Mouse (Mus musculus) urinary bladder, postnatal 25 days (tissue): ENCODE results near the gene Smarcc2.
A peak's percentile ranks its signal among the peaks of the same experiment; 100 is the strongest.

Experiments
- DNase-seq: peaks from one replicate; pipeline ENCODE4 v3.0.0; 2022; ENCODE audit warnings: low spot score

The Smarcc2 gene

DNA sequence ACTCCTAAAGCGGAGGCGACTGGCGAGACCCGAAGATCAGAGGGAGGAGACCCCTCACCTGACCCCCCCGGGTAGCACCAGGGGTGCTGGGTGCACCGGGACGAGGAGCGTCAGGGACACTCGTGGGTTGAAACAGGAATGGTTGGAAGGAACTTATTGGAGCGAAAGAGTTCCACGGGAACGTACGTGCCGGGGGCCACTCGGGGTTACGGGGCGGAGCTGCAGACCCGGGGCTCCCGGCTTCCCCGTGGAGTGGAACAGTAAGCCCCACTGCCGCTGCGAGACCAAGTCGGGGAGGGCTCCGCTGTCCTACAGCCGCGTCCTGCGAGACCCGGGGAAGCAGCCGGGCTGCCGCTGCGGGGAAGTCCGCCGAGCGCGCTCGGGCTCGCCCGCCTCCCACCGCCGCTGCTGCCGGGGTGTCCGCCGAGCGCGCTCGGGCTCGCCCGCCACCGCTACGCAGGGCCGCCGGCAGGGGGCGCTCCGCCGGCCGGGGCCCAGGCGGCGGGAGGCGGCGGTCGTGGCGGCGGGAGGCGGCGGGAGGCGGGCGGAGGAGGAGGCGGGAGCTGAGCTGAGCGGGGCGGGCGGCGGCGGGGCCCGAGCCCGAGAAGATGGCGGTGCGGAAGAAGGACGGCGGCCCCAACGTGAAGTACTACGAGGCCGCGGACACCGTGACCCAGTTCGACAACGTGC, at the start of gene Smarcc2:
TSS of gene Smarcc2 (plus strand) at position 530 of the 690 bp plus-strand sequence.
- peak; percentile 85 for DNase-seq

DNA sequence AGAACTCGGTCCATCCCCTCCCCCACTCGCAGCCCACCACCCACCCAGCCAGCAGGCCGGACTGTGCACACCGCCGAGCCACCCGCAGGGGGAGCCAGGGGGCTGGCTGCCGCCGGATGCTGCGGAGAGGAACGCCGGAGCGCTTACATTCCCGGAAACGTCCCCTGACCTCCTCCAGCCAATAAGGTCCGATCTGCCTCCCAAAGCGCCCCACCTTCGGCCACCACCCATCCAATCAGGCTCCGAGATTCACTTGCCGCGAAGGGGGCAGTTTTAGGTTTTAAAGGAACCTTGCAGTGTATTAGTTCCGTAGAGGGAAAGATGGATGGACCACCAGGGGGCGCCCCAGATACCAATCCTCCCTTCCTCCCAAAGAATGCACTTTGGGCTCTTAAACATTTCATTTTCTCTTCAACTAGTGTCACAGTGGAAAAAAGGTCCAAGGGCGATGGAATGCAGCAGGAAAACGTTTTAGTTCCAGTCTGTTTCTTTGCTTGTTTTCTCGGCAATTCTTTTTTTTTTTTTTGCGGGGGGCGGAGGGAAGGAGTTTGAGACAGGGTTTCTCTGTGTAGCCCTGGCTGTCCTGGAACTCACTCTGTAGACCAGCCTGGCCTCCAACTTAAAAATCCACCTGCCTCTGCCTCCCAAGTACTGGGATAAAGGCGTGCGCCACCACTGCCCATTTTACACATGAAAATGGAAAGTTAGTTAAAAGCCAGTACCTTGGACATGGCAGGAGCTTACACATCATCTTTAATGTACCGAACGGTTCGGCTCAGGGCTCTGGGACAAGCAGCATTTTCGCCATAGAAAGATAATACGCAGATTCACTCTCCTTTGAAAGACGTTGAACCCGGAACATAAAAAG, 49.1 kb upstream of the Smarcc2 start:
- peak; percentile 92 for DNase-seq

DNA sequence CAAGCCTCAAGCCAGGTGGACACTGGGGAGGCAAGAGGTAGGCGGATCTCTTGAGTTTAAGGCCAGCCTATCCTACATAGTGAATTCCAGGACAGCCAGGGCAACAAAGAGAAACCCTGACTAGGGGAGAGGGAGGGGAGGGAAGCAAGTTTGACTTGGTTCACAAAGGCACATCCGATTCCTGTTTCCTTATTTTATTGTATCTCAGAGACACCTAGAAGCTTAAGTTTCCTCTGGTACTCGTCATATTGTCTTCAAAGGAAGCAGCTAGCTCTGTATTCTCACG, 48.5 kb upstream of the Smarcc2 start:
- DNase-seq: no peak

DNA sequence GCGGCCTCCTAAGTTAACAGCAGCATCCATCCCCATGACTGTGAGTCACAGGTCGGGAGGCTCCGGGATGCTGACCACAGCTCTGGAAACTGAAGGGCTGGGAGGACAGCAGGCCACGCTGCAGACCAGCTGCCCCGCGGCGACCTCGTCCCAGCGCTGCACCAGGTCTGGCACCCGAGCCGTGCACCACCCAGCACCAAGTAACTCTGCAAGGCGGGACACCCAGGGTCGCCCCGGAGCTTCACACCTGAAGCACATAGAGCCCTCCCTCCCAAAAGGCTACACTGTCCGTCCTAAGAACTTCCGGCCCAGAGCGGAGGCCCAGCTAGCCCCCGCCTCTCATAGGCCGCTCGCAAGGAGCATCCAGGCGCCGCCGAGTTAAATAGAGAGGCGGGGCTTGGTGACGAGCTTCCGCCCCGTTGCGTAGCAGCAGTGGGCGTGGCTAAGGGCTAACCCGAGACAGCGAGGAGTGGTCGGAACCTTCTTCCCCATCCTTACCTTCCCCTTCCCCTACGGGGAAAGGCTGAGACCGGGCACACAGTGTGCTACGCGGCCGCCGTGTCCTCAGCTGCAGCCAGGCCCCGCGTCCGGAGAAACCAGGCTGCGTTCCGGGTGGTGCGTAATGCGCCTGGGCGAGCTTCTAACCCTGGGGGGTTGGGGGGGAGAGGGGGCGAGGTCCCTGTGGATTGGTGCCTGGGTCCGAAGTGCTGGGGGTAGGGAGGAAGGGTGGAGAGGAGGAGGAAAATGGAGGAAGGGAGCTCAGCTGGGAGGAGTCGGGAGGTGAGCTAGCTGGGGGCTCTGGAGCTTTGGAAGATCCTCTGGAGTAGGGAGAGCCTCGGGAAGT, 47.6 kb upstream of the Smarcc2 start, which contains the start of the genes Nabp2 and Rnf41:
TSS of gene Nabp2 (minus strand) at position 282 of the 844 bp plus-strand sequence.
TSS of gene Rnf41 (plus strand) at position 447 of the 844 bp plus-strand sequence.
- DNase-seq: peak; percentile 97

DNA sequence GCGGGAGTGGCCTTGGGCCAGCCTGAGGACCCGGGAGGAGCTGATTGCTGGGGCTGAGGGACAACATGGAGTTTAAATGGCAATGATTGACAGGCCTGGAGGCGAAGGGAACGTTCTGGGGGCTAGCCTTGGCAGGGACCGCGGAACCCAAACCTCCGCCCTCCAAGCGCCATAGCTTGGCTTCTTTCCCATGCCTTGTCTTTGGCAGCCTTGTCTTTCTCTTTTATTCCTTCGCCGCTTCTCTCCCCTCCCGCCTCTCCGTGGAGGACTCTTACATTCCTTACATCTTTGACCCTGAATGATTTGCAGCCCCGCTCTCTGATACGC, 47.0 kb upstream of the Smarcc2 start:
- DNase-seq: peak; percentile 29

DNA sequence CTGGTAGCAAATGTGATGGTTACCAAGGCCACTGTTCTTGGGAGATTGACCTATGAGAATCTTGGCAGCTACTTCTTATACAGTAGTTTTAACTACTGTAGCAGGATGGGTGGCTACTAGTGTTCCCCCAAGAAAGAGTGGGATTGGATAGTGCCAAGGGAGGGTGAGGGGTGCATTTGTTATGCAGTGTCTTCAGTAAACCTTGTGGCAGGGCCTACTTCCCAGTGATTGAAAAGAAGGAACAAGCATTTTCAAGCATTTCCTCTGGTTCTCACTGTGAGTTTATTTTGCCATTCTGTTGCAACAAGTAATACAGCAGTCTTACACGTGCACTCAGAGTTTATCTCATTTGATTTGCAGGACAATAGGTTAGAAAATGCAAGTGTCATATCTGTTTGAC, 46.5 kb upstream of the Smarcc2 start:
- DNase-seq: no peak

DNA sequence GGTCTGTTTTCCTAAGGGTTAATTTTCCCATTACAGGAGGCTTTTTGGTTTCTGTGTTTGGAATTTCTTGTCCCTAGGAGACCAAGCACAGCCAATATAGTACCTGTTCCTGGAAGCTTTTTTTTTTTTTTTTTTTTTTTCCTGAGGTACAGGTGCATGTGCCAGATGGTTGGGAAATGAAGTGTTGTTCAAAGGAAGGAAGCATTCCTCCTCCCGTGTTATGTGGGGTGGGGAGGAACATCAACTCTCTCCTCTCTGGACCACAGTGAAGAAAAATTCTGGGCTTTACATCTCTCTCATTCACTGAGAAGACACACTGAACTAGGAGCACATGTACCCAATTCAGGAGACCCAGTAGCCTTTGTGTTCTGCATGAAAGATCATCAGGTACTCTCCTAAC, 46.0 kb upstream of the Smarcc2 start:
- no peak for DNase-seq

DNA sequence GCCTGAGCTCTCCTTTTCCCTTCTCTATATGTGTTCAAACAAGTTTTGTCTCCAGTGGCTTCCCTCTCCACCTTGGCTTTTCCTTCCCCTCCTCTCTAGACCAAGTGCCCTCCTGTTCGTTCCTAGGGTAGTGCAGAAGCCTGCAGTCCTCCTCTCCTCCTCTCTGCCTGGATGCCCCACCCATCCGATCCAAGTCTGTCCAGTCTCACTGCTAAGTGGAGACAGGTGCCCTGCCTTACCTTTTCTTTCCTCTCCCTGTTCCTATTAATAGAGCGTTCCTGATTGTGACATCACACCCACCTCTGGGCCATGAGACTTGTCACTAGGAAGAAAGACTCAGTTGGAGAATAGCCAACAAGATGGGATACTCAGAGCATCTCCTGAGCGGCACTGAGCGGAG, 44.2 kb upstream of the Smarcc2 start:
- DNase-seq: no peak

DNA sequence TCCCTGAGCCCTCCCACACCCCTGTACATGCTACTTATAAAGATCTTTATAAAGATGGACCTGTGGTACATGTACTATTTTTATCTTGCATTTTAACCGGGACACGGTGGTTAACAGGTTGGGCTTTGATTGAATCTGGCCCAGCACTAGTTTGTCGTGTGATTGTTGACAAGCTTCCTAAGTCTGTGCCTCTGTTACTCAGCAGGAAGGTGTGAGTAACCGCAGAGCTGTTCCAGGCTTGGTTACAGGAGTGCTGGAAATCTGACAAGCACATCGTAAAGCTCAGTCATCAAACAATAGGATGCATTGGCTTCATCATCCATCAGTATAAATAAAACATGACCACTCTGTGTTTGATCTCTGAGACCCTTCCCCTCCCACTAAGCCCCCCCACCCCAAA, 36.6 kb upstream of the Smarcc2 start:
- no peak for DNase-seq

DNA sequence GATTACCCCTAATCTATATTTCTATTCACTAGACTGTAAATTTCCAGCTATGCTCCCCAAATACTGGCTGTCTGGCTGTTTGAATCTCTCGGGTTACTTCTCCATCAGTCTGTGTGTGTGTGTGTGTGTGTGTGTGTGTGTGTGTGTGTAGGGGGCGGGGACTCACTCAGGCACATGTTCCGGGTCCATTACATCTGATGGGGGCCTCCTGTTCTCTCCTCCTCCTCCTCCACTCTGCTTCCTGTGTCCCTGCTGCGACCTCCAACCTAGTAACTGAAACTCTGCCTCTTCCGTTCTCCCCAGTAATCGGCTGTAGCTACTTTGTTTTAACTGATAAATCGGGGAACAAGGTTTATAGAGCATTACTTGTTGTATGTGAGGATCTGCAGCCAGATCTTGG, 34.4 kb upstream of the Smarcc2 start:
- no peak for DNase-seq

DNA sequence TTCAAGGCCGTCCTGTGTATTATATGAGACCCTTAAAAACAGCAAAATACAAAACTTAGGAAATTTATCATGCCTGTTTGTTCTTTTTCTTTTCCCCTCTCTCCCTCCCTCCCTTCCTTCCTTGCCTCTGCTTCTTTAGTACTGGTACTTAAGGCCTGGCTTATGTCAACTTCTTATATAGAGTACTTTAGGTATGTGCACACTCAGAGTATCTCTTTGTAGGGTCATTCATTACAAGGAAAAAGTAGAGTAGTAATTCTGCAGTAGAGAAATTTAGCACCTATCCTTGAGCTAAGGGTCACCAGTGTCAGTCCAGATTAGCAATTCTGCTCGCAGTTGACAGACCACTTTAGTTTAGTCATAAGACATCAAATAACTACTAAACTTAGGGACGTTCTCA, 33.8 kb upstream of the Smarcc2 start:
- no peak for DNase-seq

DNA sequence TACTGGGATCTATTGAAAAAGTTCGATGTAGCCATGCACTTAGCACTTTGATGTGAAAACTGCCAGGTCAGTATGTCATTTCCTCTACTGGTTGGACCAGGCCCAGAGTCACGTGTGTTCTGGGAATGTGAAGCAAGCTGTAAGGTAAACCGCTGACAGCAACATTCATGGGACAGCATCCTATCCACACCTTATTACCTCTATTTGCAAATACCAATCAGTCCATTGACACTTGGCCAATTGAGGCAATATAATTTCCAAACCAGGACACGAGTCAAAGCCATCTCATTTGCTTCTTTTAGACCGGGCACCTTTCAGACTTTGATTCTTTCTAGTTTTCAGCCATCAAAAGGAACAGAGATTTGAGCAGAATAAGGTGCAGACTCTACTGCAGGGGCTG, 30.0 kb upstream of the Smarcc2 start:
- no peak for DNase-seq

DNA sequence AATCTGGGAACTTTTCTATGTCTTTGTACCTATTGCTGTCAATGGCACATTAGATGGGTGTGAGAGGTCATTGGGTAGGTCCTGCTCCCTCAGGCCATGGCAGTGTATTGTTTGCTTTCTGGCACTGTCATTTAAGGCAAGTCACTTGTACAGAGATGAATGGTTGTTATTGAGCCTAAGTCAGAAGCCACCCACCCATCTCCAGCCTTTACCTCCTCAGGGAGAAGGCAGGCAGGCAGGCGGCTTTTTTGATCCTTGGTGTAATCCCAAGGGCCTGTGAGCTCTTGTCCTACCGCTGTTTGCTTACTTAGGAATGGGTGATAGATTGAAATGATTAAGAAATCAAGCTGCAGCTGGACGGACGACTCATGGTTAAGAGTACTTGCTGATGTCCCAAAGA, 29.6 kb upstream of the Smarcc2 start:
- DNase-seq: no peak

DNA sequence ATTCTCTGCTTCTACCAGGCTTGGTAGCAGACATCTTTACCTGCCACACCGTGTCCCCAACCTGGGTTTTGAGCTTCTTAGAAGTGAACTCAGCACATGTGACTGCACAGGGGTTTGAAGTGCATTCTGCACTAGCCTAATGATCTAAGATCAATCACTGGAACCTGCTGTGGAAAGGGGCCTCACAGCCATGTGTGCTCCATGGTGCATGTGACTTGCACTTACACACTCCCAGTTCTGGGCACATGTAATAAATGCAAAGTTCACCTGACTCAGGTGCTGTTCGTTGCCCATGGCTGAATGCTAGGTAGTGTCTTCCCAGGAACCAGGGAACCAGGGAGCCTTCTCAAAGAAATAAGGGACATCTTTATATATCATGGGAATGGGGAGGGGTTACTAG, 25.6 kb upstream of the Smarcc2 start:
- DNase-seq: no peak

DNA sequence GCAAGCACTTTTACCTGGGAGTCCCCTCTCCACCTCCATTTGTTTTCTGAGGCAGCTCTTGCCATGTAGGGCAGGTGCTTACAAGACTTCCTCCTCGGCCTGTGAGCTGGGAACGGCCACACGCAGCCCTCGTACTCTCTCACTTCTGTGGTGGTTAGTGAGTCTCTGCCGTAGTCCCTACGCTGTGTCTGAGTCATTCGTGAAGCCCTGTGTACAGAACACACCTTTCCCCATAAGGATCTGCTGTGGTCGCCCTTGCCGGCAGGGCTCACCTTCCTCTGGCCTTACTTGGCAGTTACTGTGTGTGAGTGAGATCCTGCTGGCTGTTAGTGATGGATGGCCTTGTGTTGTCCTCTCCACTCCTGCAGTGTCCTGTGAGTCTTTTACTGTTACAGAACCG, 24.4 kb upstream of the Smarcc2 start:
- DNase-seq: no peak

DNA sequence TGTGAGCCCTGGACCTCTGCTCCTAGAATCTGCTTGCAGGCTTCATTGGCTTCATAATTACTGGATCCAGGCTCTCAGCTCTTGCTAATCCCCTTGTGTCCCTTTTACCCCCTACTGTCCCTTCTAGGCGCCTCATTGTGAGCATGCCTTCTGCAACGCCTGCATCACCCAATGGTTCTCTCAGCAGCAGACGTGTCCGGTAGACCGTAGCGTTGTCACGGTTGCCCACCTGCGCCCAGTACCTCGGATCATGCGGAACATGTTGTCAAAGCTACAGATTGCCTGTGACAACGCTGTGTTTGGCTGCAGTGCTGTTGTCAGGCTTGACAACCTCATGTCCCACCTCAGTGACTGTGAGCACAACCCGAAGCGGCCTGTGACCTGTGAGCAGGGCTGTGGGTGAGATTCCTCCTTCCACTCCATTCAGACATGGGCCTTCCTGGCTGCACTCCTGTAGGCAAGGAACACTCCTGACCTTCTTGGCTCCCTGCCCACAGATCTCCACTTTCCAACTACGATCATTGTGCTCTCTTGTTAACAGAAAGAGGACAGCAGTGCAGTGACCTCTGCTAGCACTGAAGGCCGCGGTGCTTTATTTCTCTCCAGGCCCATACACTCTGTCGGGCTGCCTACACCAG, 23.7 kb upstream of the Smarcc2 start:
- DNase-seq: no peak

DNA sequence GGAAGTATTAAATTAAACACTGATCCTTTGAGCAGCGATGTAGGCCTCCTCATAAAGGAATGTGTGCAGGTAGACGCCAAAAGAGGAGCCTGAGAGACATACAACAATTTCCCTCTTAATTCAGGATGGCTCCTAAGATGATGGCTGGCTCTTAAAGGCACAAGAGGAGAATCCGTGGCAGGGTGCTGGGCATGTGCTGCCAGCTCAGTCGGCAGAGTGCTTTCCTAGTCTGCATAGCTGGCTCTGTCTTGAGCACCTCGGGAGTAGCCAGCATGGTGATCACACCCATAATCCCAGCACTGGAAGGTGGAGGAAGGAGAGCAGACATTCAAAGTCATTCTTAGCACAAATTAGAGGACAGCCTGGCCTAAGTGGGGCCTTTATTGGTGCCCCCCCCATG, 23.2 kb upstream of the Smarcc2 start:
- DNase-seq: no peak

DNA sequence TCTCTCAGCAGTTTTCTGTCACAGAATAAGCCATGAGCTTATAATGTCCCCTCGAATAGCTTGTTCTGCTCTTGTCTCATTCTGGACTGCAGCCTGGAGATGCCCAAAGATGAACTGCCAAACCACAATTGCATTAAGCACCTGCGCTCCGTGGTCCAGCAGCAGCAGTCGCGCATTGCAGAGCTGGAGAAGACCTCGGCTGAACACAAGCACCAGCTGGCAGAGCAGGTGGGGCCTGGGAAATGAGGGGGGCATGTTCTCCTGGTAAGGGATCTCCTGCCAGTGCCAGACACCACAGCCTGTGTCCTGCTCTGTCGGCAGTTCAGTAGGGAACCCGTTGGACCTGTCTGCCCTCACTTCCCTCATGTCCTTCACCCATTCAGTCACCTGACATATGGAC, 22.7 kb upstream of the Smarcc2 start:
- DNase-seq: no peak

DNA sequence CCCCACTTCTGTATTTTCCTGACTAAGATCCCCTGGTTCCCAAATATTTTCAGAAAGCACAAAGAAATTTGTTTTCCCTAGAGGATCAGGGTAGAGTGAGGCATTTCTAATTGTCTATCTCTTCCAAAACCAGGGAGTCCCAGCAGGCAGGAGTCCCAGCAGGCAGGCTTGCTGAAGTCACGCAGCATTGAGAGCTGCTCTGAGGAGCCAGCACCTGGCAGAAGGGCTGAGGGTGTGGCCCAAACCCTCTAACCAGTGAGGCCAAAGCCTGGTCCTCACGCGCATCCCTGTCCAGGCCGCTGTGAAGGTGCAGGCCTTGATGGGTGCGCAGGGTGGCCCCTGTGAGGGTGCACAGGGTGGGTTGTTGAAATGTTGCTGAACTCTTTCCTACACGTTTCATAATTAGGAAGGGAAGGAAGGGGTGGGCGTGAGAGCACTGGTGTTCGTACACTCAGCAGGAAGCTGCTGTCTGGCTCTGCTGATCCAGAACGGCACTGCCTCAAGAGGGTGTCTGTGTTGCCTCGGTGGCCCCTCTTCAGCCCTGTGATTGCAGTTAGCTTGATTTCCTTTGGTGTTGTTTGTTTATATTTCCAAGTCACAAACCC, 20.3 kb upstream of the Smarcc2 start:
- DNase-seq: no peak

DNA sequence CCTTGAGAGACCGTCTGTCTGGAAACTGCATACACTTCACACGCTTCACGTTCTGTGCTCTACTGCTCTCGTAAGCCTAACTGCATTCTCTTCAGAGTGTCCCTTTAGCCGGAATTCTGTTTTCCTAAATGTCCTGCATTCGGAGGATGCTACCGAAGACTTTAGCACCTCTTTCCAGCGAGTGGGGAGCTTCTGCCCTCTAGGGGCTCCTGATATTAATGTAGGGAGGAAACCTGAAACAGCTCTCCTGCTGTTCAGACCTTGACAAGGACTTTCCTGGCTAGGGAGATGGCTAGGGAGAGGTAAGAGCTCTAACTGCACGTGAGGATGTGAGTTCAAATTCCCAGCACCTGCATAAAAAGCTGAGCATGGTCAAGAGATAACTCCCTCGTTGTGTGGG, 18.6 kb upstream of the Smarcc2 start:
- DNase-seq: no peak

DNA sequence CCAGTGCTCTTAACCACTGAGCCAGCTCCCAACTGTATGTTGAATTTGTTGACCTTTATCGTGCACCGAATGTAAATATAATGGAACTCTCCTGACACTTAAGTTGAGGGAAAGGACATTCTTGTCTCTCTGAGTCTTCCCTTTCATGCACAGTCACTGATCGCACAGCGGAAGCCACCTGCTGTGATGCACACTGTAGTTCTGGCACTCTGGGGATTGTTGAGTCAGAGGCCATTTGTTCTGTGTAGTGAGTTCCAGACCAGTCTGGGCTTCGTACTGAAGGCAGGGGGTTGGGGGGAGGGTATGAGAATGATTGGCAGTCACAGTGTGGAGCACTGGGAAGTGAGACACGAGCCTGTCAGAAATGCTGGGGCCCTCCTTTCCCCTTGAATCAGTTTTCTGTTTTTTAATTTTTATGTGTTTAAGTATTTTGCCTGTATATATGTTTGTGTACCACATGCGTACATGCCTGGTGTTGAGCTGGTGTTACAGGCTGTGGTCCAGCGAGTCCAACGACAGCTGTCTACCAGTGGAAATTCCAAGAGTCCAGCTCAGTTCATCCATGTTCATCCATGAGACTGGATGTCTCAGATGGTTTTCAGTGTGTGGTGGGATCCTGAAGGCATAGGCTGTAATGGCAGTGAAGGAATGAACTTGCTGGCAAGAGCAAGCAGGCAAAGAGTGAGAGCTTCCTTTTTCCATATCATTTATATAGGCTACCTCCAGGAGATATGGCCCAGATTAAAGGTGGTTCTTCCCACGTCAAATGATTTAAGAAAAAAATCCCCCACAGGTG, 17.5 kb upstream of the Smarcc2 start:
- DNase-seq: no peak
